ENCODE assay signal across 22 mouse cellular contexts in genomic region chrX:139891387-139891786, GRCm38 (mm10). TPM values are rescaled to one million over a fixed set of nuclear protein-coding genes. Genes with fewer than 3 reads are reported as not detected.
DNase-seq lines count a peak whose midpoint lies in the region; ATAC-seq and TF ChIP-seq lines count a peak whose summit lies in the region.
"Had no signal": no experiment of that assay in that cellular context is flagged by ENCODE, and none has a peak within 500 bp of the region (broad histone marks: within the 10 kb centered on the region; RNA-seq: fewer than 3 reads in every experiment).

No protein-coding gene starts in this region.

- no peak for TF ChIP-seq POLR2A in MEL (IDR thresholded peaks at IDR 0.05; ENCODE audit: control insufficient read depth in 1 of 2, insufficient read depth in 1 of 2, low read depth in 1 of 2, low read length in 2 of 2, poor library complexity in 1 of 2)

- no peaks in the 10 kb centered on the region for H3K27me3 ChIP-seq in G1E (ENCODE audit: insufficient read depth, low read length)
- peaks cover 0 to 4% of the 10 kb centered on the region in 2 experiments; a peak in 3 of 4 replicates for H3K27me3 ChIP-seq in MEL (ENCODE audit: control insufficient read depth in 1 of 2, insufficient read depth in 2 of 2, low read length in 2 of 2)
- H3K27me3 ChIP-seq in forebrain, embryonic 10.5 days (ENCODE audit: poor library complexity, severe bottlenecking), result peaks cover 55% of the 10 kb centered on the region
- no peaks in the 10 kb centered on the region for H3K27me3 ChIP-seq in liver, embryonic 11.5 days (replicated peaks; ENCODE audit: control insufficient read depth, insufficient read depth, low read length)
- H3K27me3 ChIP-seq: CH12.LX had no signal

- H3K4me3 ChIP-seq in G1E (ENCODE audit: low read depth, low read length), result no peak overlapping the region
- H3K4me3 ChIP-seq in MEL (ENCODE audit: control insufficient read depth in 1 of 2, insufficient read depth in 1 of 2, low read depth in 2 of 2, low read length in 2 of 2), result no peak overlapping the region
- H3K4me3 ChIP-seq in forebrain, embryonic 10.5 days, result no peak overlapping the region
- H3K4me3 ChIP-seq in liver, embryonic 11.5 days (ENCODE audit: low read depth, low read length), result no peak overlapping the region

- no peak overlapping the region for H3K4me2 ChIP-seq in liver, embryonic 11.5 days

- WGBS in forebrain, embryonic 10.5 days, result 69% methylated on average over 1 of the region's 1 CpGs
- 29% methylated on average over 1 of the region's 1 CpGs for WGBS in liver, embryonic 11.5 days

- no peaks in the 10 kb centered on the region for H3K9me3 ChIP-seq in G1E (replicated peaks)
- H3K9me3 ChIP-seq in MEL (replicated peaks; ENCODE audit: insufficient read depth, low read length), result no peaks in the 10 kb centered on the region
- H3K9me3 ChIP-seq in forebrain, embryonic 10.5 days, result no peaks in the 10 kb centered on the region
- no peaks in the 10 kb centered on the region for H3K9me3 ChIP-seq in liver, embryonic 11.5 days (ENCODE audit: control insufficient read depth, low read length)

- H3K36me3 ChIP-seq in G1E (replicated peaks), result no peaks in the 10 kb centered on the region
- no peaks in the 10 kb centered on the region for H3K36me3 ChIP-seq in MEL (ENCODE audit: control insufficient read depth in 1 of 2, insufficient read depth in 2 of 2, low read length in 2 of 2)
- no peaks in the 10 kb centered on the region for H3K36me3 ChIP-seq in forebrain, embryonic 10.5 days (replicated peaks)
- H3K36me3 ChIP-seq in liver, embryonic 11.5 days (ENCODE audit: control insufficient read depth, insufficient read depth, low read length), result no peaks in the 10 kb centered on the region

- H3K27ac ChIP-seq in MEL (ENCODE audit: control insufficient read depth, low read depth, low read length), result no peak overlapping the region
- no peak overlapping the region for H3K27ac ChIP-seq in forebrain, embryonic 10.5 days
- H3K27ac ChIP-seq in liver, embryonic 11.5 days (ENCODE audit: low read depth, low read length), result no peak overlapping the region

- no peak for TF ChIP-seq EP300 in MEL (IDR thresholded peaks at IDR 0.05; ENCODE audit: low read depth in 1 of 2, low read length in 2 of 2)

- H3K4me1 ChIP-seq in G1E (ENCODE audit: insufficient read depth, low read depth, low read length), result peaks cover 10% of the 10 kb centered on the region; the same call in 1 of the 2 replicates
- H3K4me1 ChIP-seq in MEL (ENCODE audit: control insufficient read depth in 1 of 2, insufficient read depth in 2 of 2, low read length in 2 of 2), result no peaks in the 10 kb centered on the region
- no peaks in the 10 kb centered on the region for H3K4me1 ChIP-seq in forebrain, embryonic 10.5 days
- H3K4me1 ChIP-seq in liver, embryonic 11.5 days (replicated peaks; ENCODE audit: control insufficient read depth, insufficient read depth, low read length), result no peaks in the 10 kb centered on the region

- peak; percentile 84 for ATAC-seq in G1E (ENCODE audit: extremely low read depth, insufficient number of reproducible peaks, low FRiP score, poor library complexity, severe bottlenecking)
- ATAC-seq in megakaryocyte-erythroid progenitor cell, adult 5-6 weeks (replicated peaks; ENCODE audit: low FRiP score, low TSS enrichment, poor library complexity, severe bottlenecking), result peak; percentile 41
- no peak for ATAC-seq in liver, embryonic 11.5 days (replicated peaks; ENCODE audit: low FRiP score)
- no peak for ATAC-seq in megakaryocyte, adult 5-6 weeks (ENCODE audit: poor library complexity, severe bottlenecking)
- ATAC-seq: activated CD4-positive, CD25-positive, alpha-beta regulatory T cell, adult 4 months; CD4-positive, CD25-positive, alpha-beta regulatory T cell, adult 4 months; Patski had no signal

- no peaks in the 10 kb centered on the region for H3K79me2 ChIP-seq in MEL (ENCODE audit: control insufficient read depth, insufficient read depth, low read length, poor library complexity)

- TF ChIP-seq CTCF in G1E (IDR thresholded peaks at IDR 0.05; ENCODE audit: low read depth, low read length) (no peak), MEL (IDR thresholded peaks at IDR 0.05 in 2 of 3, conservative IDR thresholded peaks at IDR 0.05 in 1 of 3; ENCODE audit: control insufficient read depth in 1 of 3, insufficient read depth in 1 of 3, low read depth in 2 of 3, low read length in 3 of 3, poor library complexity in 1 of 3, severe bottlenecking in 1 of 3) (no peak)

- DNase-seq in G1E (ENCODE audit: low spot score), result peak; percentile 1
- peak; percentile 12 for DNase-seq in MEL (ENCODE audit: low read depth, low spot score)
- DNase-seq in forebrain, embryonic 10.5 days (ENCODE audit: extremely low spot score, low spot score), result no peak
- DNase-seq in liver, embryonic 11.5 days (ENCODE audit: low spot score), result no peak
- DNase-seq: adrenal gland, adult 2 months; adrenal gland, adult 8-10 months; adrenal gland, postnatal 10 days; adrenal gland, postnatal 14 days; adrenal gland, postnatal 25 days; adrenal gland, postnatal 36 days; B cell, adult 2 months; cerebellum, adult 11 months; cerebellum, adult 11-12 months; cerebellum, adult 18-20 months; cerebellum, adult 2 months; cerebellum, adult 8-10 months had no signal

- H3K9ac ChIP-seq in MEL (ENCODE audit: control insufficient read depth, low read depth, low read length, poor library complexity, severe bottlenecking), result no peak overlapping the region
- H3K9ac ChIP-seq in liver, embryonic 11.5 days (ENCODE audit: low read depth, low read length), result no peak overlapping the region

- TF ChIP-seq RAD21 in MEL (IDR thresholded peaks at IDR 0.05; ENCODE audit: low read depth, low read length), result no peak

TF ChIP-seq in MEL, 35 proteins besides CTCF, POLR2A, EP300 and RAD21:
- TF ChIP-seq E2F4 (IDR thresholded peaks at IDR 0.05; ENCODE audit: borderline replicate concordance, low read depth, low read length) (no peak), SMC3 (IDR thresholded peaks at IDR 0.05; ENCODE audit: low read depth, low read length) (no peak), MAX (IDR thresholded peaks at IDR 0.05; ENCODE audit: low read length) (no peak)

RNA-seq across cellular contexts. Expression of gene Morc4, which starts 19.9 kb away (rescaled TPM):
- 15.1 and 15.6 TPM in 2 replicates for total RNA-seq in G1E (2014; fragmentation: Nextera tagmentation)
- 4.3 and 6.7 TPM in 2 replicates for total RNA-seq in G1E (2017)
- 22.8 and 26.4 TPM in 2 replicates for polyA plus RNA-seq in G1E (2012)
- total RNA-seq in MEL (2012; rRNA removed), result 4.2 and 4.6 TPM in 2 replicates
- 100 to 1,000 TPM in 1 of 2 experiments, 10 to 100 TPM in 1; 20.4 to 221 TPM for polyA plus RNA-seq in MEL (2012; ENCODE audit: insufficient read depth in 1 of 2, insufficient read length in 2 of 2, low read depth in 1 of 2, low replicate concordance in 2 of 2, missing spikeins in 1 of 2)
- total RNA-seq in megakaryocyte-erythroid progenitor cell, adult 5-6 weeks (2014; fragmentation: Nextera tagmentation), result 0.28 and 0.30 TPM in 2 replicates
- 2.4 TPM in 1 of 2 replicates, not detected in the other for total RNA-seq in megakaryocyte-erythroid progenitor cell, adult 5-6 weeks (2017)
- polyA plus RNA-seq in forebrain, embryonic 10.5 days (2016; fragmentation: Nextera tagmentation; extraction: Ambion mirVana), result 5.2 and 6.5 TPM in 2 replicates
- 17.9 and 19.6 TPM in 2 replicates for polyA plus RNA-seq in liver, embryonic 11.5 days (2014; fragmentation: Nextera tagmentation; extraction: Ambion mirVana)
- 0.14 and 0.49 TPM in 2 replicates for total RNA-seq in megakaryocyte, adult 5-6 weeks (2015)
- total RNA-seq in megakaryocyte, adult 5-6 weeks (2017), result 0.04 TPM in 1 of 2 replicates, not detected in the other
- total RNA-seq: CH12.LX had no signal
- polyA plus RNA-seq: CD4-positive, CD25-positive, alpha-beta regulatory T cell, adult 4 months had no signal

Comparison
In these comparisons a context has a peak if more than half of its experiments do, and no peak if none do; other contexts are left out.
1. ATAC-seq: peak in G1E (single experiment) and megakaryocyte-erythroid progenitor cell, adult 5-6 weeks (single experiment); none in liver, embryonic 11.5 days (single experiment) and megakaryocyte, adult 5-6 weeks (single experiment).
2. DNase-seq: peak in G1E (single experiment) and MEL (single experiment); none in forebrain, embryonic 10.5 days (single experiment) and liver, embryonic 11.5 days (single experiment).